Mouse (Mus musculus) intestine, embryonic 14.5 days (tissue): Measurements from ENCODE around the gene Adamtsl4. TPM values are rescaled to one million over a fixed set of nuclear protein-coding genes. Genes with fewer than 3 reads are reported as not detected.

ENCODE experiments used
- ATAC-seq: fragments of 200-750 bp; cut with Nextera tagmentation; replicated peaks from 2 replicates; pipeline ENCODE4 v1.8.0; 2017; ENCODE audit warnings: low read depth, moderate number of reproducible peaks, moderate TSS enrichment, moderate library complexity; ENCODE audit not compliant: low FRiP score, low TSS enrichment
- DNase-seq: peaks from one replicate; pipeline ENCODE4 v3.0.0-alpha.2; 2018; ENCODE audit warnings: low spot score
- H3K27ac ChIP-seq: fragments of 300-500 bp; sonication (generic); 2 replicates; pipeline ENCODE4 v1.5.1; 2014; ENCODE audit warnings: low read depth, mild to moderate bottlenecking, control low read depth
- H3K27me3 ChIP-seq: fragments of 300-500 bp; sonication (generic); replicated peaks from 2 replicates; pipeline ENCODE4 v1.6.1; 2014; ENCODE audit warnings: low read length, control low read depth; ENCODE audit not compliant: control insufficient read depth, insufficient read depth
- H3K36me3 ChIP-seq: fragments of 300-500 bp; sonication (generic); 2 replicates; pipeline ENCODE4 v1.6.1; 2014; ENCODE audit warnings: low read length, control low read depth; ENCODE audit not compliant: control insufficient read depth, insufficient read depth
- H3K4me1 ChIP-seq: fragments of 300-500 bp; sonication (generic); replicated peaks from 2 replicates; pipeline ENCODE4 v1.6.1; 2014; ENCODE audit warnings: low read length, control low read depth, mixed read lengths; ENCODE audit not compliant: control insufficient read depth, insufficient read depth
- H3K4me2 ChIP-seq: fragments of 300-500 bp; sonication (generic); 2 replicates; pipeline ENCODE4 v1.6.1; 2014; ENCODE audit warnings: low read length
- H3K4me3 ChIP-seq: fragments of 300-500 bp; sonication (generic); 2 replicates; pipeline ENCODE4 v1.5.1; 2014; ENCODE audit warnings: low read depth, low read length, control low read depth, mixed read lengths
- H3K9ac ChIP-seq: fragments of 300-500 bp; sonication (generic); 2 replicates; pipeline ENCODE4 v1.6.1; 2014; ENCODE audit warnings: mild to moderate bottlenecking, low read length
- H3K9me3 ChIP-seq: fragments of 300-500 bp; sonication (generic); 2 replicates; pipeline ENCODE4 v1.6.1; 2016; ENCODE audit warnings: low read length, control low read depth; ENCODE audit not compliant: control insufficient read depth
- WGBS: fragments of 180-500 bp; shearing (Covaris S2); extraction: QIAGEN DNeasy Blood & Tissue Kit; methylation state at CpG from one replicate; pipeline ENCODE4 v1.1.7; 2014; 5-methylcytosine and 5-hydroxymethylcytosine counted together
- polyA plus RNA-seq: library from polyadenylated mRNA; unstranded; fragments of >200 nt; fragmentation: Nextera tagmentation; extraction: Ambion mirVana; gene quantifications from 2 replicates; pipeline ENCODE4 v1.2.1, GENCODE M21; 2014

Adamtsl4 gene
- polyA plus RNA-seq, 1 experiment from 2014 or later, result 2.6 TPM

DNA sequence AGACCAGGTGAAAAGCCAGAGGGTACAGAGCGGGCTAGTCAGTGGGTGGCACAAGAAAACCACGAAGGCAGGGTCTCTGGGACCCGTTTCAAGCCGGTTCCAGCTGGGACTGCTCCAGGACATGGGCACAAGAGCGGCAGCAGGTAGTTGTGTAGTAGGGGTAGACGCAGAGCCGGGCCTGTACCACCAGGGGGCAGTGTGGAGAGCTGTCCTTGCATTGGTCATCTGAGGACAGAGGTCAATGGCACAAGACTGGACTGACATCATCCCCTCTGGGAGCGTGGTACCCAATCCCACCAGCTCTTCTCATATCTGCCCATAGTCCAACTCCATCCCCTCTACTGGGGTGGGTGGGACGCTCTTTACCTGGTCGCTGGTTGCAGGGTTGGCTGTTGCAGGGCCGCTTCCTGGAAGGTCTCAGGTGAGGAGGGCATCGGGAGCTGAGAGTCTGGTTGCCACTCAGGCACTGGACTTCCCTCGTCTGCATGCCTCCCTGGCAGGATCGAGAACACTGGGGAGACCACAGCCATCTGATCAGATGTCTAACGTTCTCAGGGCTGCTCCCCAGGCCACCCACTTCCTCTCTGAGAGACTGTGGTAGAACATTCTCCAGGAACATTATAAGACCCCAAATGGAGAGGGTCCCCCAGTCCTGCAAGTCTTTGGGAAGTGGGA is 10.8 kb downstream of the Adamtsl4 start:
- Histone ChIP-seq H3K4me2 (no peak overlapping the region), H3K9ac (no peak overlapping the region), H3K27me3 (no peaks in the 10 kb centered on the region), H3K27ac (no peak overlapping the region), H3K4me1 (peaks cover 47% of the 10 kb centered on the region), H3K4me3 (no peak overlapping the region), H3K9me3 (no peaks in the 10 kb centered on the region), H3K36me3 (no peaks in the 10 kb centered on the region)
- ATAC-seq (no peak), DNase-seq (peak; percentile 77)
- WGBS, result 62% methylated on average over 15 of the region's 15 CpGs

GRCm38 (mm10) chr3:95675301-95676092 is 12.2 kb downstream of the Adamtsl4 start:
- Histone ChIP-seq H3K9ac (0 out of 2 replicates have a peak overlapping the region, but pooled peaks have one; percentile 1), H3K9me3 (no peaks in the 10 kb centered on the region), H3K36me3 (no peaks in the 10 kb centered on the region), H3K27ac (peak overlapping the region; percentile 96), H3K4me1 (peaks cover 44% of the 10 kb centered on the region), H3K27me3 (no peaks in the 10 kb centered on the region), H3K4me2 (peak overlapping the region; percentile 36), H3K4me3 (no peak overlapping the region)
- ATAC-seq (peak; percentile 30), DNase-seq (peak; percentile 79)
- WGBS, result 10% methylated on average over 8 of the region's 8 CpGs

DNA sequence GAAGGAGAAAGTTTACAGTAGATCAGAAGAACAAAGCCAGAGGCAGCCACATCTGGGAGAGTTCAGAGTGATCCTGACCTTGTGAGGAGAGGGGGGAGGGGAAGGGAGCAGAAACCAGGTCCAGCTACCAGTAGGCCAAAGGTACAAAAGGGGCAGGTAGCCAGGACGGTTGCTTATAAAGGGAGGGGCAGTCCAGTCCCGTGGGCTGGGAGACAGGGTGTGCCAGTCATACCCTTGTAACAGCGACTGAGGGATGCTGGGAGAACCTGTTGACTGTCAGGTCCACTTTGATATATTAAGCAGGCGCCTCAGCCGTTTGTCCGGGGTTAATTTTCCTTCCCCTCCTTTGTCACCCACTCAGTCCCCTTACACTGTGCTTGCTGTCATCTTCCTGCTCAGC is 12.9 kb downstream of the Adamtsl4 start:
- DNase-seq (no peak), ATAC-seq (peak; percentile 6; the same call in 1 of the 2 replicates)
- Histone ChIP-seq H3K27me3 (no peaks in the 10 kb centered on the region), H3K9me3 (no peaks in the 10 kb centered on the region), H3K9ac (0 out of 2 replicates have a peak overlapping the region, but pooled peaks have one; percentile 1), H3K4me3 (no peak overlapping the region), H3K27ac (peak overlapping the region; percentile 96), H3K36me3 (no peaks in the 10 kb centered on the region), H3K4me1 (peaks cover 44% of the 10 kb centered on the region), H3K4me2 (peak overlapping the region; percentile 36)
- WGBS, result 6% methylated on average over 6 of the region's 6 CpGs

DNA sequence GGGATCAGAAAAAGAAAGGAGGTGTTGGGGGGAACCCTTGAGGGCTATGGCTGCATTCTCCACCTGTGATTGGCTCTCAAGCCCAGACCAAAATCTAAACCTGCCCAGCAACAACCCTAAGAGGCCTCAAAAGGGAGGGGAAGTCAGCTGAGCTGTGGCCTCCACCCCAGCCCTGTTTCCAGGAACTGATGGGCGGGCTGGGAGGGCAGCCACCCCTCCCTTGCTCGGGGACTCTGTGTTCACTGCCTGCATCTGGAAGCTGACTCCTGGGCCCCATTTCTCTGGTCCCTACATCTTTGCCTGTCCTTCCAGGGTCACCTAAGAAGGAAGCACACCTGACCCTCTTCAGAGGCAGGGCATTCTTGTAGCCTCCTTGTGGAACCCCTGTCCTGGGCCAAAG is 13.5 kb downstream of the Adamtsl4 start:
- H3K4me1 ChIP-seq, result peaks cover 44% of the 10 kb centered on the region
- DNase-seq, result no peak

GRCm38 (mm10) chr3:95673707-95674211 is 14.0 kb downstream of the Adamtsl4 start:
- H3K27me3 ChIP-seq, result no peaks in the 10 kb centered on the region
- ATAC-seq, result peak; percentile 10; the same call in 1 of the 2 replicates
- DNase-seq, result no peak
- H3K9ac ChIP-seq, result no peak overlapping the region
- H3K4me3 ChIP-seq, result no peak overlapping the region
- peaks cover 45% of the 10 kb centered on the region for H3K4me1 ChIP-seq
- H3K27ac ChIP-seq, result peak overlapping the region; percentile 96
- no peaks in the 10 kb centered on the region for H3K9me3 ChIP-seq
- H3K36me3 ChIP-seq, result no peaks in the 10 kb centered on the region
- peak overlapping the region; percentile 20 for H3K4me2 ChIP-seq
- WGBS, result 15% methylated on average over 11 of the region's 11 CpGs

More for the DNA sequence above, 13.5 kb downstream of the Adamtsl4 start:
- Histone ChIP-seq H3K27me3 (no peaks in the 10 kb centered on the region), H3K9me3 (no peaks in the 10 kb centered on the region), H3K36me3 (no peaks in the 10 kb centered on the region), H3K27ac (peak overlapping the region; percentile 96), H3K4me3 (no peak overlapping the region), H3K9ac (no peak overlapping the region), H3K4me2 (peak overlapping the region; percentile 36)
- ATAC-seq, result peak; percentile 48
- 0% methylated on average over 1 of the region's 2 CpGs for WGBS

DNA sequence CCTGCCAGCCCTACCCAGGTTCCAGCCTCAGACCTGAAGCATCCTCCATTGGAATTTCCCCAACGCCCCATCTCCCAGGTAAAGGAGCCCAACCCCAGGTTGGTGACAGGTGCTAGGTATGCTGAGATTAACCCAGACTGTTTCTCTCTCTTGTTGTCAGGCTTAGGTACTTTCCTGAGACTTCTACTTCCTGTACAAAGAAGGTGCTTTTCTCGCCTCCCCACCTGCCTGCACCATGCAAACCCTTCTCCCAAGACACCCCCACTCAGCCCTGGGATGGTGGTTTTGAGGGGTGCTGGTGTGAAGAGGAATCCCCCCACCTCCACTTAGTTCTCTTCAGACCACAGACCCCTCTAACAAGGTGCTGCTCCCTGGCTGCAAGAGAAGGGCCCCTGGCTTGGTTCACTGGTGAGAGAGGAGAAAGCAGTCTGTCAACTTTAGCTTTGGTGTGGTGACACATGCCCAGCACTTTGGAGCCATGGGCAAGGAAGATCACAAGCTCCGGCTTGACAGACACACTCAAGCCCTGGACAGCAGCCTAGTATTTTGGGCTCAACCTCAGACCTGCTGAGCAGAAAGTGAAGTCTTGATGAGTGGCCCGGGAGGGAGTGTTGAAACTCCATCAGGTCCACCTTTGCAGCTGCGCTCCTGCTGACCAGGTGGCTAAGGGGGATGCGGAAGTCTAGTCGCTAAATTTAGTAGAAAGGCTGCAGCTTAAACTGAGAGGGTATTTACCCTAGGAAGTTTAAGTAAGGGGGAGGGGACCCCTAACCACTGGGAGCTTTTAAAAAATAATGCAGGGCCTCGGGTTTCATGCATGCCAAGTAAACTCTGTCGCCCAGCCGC is 14.6 kb downstream of the Adamtsl4 start:
- no peak overlapping the region for H3K4me3 ChIP-seq
- 35% methylated on average over 10 of the region's 10 CpGs for WGBS
- H3K27me3 ChIP-seq, result no peaks in the 10 kb centered on the region
- ATAC-seq, result no peak
- no peak overlapping the region for H3K9ac ChIP-seq
- peaks cover 52% of the 10 kb centered on the region for H3K4me1 ChIP-seq
- H3K36me3 ChIP-seq, result no peaks in the 10 kb centered on the region
- H3K9me3 ChIP-seq, result no peaks in the 10 kb centered on the region
- no peak for DNase-seq
- peak overlapping the region; percentile 20; the same call in 1 of the 2 replicates for H3K4me2 ChIP-seq
- H3K27ac ChIP-seq, result peak overlapping the region; percentile 96

DNA sequence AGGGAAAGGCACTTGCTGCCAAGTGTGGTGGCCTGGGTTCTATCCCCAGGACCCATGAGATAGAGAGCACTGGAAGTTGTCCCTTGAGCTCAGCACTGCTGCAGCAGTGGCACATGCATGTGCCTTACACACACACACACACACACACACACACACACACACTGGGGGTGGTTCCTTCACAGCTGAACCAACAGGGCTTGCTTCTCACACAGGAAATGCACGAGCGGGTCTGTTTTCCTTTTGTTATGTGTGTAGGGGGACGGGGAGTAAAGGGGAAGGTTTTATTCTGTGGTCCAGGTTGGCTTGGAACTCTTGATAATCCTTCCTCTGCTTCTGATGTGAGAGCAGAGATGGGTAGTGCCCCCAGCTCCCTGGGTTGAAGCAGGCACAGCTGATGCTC is 15.3 kb downstream of the Adamtsl4 start:
- no peaks in the 10 kb centered on the region for H3K9me3 ChIP-seq
- ATAC-seq (no peak), DNase-seq (no peak)
- no peaks in the 10 kb centered on the region for H3K36me3 ChIP-seq
- no peak overlapping the region for H3K9ac ChIP-seq
- no peak overlapping the region for H3K4me2 ChIP-seq
- 52% methylated on average over 3 of the region's 3 CpGs for WGBS
- H3K4me1 ChIP-seq, result peaks cover 58% of the 10 kb centered on the region
- H3K27ac ChIP-seq, result 0 out of 2 replicates have a peak overlapping the region, but pooled peaks have one; percentile 96
- no peak overlapping the region for H3K4me3 ChIP-seq
- no peaks in the 10 kb centered on the region for H3K27me3 ChIP-seq

DNA sequence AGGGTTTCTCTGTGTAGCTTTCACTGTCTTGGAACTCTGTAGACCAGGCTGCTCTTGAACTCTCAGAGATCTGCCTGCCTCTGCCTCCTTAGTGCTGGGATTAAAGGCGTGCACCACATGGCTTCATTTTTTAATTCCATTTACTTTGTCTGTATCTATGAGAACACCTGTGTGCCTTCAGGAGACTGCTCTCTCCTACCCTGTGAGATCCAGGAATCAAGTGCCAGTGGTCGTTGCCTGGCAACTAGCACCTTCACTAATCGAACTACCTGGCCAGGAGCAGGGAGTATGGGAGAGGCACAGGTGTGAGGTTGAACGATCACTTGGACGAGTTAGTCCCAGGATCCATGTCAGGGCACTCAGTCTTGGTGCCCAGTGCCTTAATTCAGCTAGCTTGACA is 16.5 kb downstream of the Adamtsl4 start:
- WGBS, result 79% methylated on average over 5 of the region's 5 CpGs
- Histone ChIP-seq H3K27me3 (no peaks in the 10 kb centered on the region), H3K4me3 (no peak overlapping the region), H3K27ac (no peak overlapping the region), H3K36me3 (no peaks in the 10 kb centered on the region), H3K9me3 (no peaks in the 10 kb centered on the region), H3K9ac (no peak overlapping the region), H3K4me1 (peaks cover 68% of the 10 kb centered on the region), H3K4me2 (no peak overlapping the region)
- DNase-seq (no peak), ATAC-seq (no peak)
